Mouse (Mus musculus): ENCODE measurements around the gene Rad9b.

Rad9b gene

DNA sequence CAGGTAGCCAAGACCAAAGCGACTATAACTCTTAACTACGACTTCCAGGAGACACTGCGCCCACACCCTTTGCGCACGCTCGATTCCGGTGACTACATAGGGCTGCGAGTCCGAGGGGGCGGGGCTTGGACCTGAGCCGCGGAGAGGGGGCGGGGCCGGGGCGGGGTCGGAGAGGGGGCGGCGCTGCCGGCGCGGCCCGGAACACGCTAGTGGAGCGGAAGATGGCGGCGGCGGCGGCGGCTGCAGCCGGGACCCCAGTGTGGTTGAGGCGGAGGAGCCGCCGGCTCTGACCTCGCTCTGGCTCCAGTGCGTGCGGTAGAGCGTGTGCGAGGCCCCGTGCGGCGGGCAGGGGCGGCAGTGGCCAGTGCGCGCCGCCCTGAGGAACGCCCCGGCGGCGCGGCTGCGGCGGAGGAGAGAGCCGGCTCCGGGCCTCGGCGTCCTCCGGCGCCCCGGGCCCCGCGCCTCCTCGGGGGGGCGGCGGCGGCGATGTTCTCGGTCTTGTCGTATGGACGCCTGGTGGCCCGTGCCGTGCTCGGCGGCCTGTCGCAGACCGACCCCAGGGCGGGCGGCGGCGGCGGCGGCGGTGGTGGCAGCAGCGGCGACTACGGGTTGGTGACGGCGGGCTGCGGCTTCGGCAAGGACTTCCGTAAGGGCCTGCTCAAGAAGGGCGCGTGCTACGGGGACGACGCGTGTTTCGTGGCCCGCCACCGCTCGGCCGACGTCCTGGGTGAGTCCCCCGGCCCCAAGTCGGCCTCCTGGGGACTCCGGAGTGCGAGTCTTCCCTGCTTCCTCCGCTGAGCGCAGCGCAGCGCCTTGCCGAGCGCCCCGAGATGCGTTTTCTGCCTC, 69.6 kb downstream of the Rad9b start, which contains the start of gene Pptc7:
TSS of gene Pptc7 (plus strand) at position 183 of the 846 bp plus-strand sequence.
- peak; percentile 84 for DNase-seq (ENCODE audit: low read depth, low spot score)

GRCm38 (mm10) chr5:122283828-122284182, 70.2 kb downstream of the Rad9b start:
- DNase-seq (ENCODE audit: low read depth, low spot score) = no peak

DNA sequence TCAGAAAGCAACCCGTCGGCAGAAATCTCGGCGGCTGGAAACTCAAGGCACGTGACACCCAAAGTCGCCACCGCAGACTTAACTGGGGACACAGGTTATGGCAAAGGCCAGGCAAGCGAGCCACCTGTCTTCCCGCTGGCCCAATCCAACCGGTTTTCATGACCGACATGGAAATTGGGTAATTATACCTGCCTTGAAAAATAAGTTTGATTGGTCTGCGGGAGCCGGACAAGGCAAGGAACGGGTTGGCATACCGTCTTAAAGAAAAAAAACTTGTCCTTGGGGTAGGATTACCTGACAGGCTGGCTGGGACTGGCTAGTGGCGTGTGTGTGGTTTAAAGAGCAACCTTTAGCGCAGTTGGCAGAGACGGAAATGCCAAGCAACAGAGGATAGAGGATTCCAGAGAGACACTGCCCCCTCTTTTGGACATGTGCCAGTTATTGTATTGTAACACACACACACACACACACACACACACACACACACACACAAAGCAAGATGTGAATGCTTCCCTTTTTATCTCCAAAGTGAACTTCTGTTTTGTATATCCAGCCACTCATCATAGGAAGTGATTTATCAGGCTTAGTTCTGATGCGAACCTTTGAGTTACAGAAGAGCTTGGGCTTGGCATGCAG, 73.1 kb downstream of the Rad9b start:
- DNase-seq (ENCODE audit: low read depth, low spot score) = no peak

GRCm38 (mm10) chr5:122280422-122280826, 73.6 kb downstream of the Rad9b start:
- DNase-seq (ENCODE audit: low read depth, low spot score) = no peak

DNA sequence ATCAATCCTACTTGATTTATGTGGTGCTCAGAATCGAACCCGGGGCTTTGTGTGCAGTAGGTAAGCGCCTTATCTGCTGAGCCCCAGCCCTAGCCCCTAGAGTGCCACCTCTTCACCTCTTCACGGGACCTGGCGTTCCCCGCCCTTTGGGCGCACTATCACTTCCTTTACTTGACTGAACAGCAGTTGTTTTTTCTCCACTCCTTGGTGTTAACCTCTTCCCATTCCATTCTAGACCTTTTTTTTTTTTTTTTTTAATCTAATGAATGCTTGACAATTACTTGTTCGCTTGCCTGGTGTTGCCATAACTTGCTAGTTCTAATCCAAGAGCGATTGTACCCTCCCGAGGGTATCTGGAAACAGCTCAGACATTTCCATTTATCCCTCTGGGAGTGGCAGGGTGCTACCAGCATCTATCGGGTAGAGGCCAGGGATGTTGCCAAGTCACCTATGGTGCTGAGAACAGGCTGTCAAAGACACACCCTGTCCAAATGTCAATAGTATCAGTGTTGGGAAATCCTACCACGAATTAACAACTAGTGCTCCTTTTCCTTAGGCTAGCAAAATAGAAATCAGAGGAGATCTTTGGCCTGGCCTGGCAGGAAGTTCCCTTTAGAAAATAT, 74.1 kb downstream of the Rad9b start:
- DNase-seq (ENCODE audit: low read depth, low spot score) = no peak

- DNase-seq (ENCODE audit: low read depth, low spot score) = no peak
These were observed 75.1 kb downstream of the Rad9b start for GRCm38 (mm10) chr5:122278946-122279345.

DNA sequence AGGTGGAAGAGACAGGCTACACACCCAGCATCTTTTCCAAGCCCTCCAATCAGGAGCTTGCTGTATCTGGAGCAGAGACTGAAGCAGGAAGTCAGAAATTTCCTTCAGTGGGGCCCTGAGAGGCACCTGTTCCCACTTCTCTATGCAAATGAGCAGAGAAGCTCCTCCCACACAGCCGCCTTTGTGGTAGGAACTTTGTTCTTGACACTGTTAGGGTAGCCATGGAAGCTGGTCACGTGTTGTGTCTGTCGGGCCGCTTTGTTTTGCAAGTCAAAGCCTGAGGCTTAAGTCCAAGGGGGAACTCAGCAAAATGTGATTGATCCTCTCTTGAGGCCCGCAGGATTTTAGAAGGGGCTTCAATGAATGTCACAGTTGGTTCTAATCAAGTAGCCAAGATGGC, 79.2 kb downstream of the Rad9b start:
- no peak for DNase-seq (ENCODE audit: low read depth, low spot score)

Measured in brain, embryonic 18.5 days (tissue).